Mouse (Mus musculus): ENCODE results near the gene Dnaja3.

- TF ChIP-seq CTCF (IDR thresholded peaks at IDR 0.05; ENCODE audit: control insufficient read depth, insufficient read depth, insufficient read length), result no peak
- TF ChIP-seq MYOG (IDR thresholded peaks at IDR 0.05; ENCODE audit: control insufficient read depth, extremely low read depth, insufficient read length), result no peak
- TF ChIP-seq USF1 (IDR thresholded peaks at IDR 0.05; ENCODE audit: low read depth), result no peak
- TF ChIP-seq MAX (IDR thresholded peaks at IDR 0.05), result no peak
- no peak for TF ChIP-seq FOSL1 (IDR thresholded peaks at IDR 0.05; ENCODE audit: insufficient read depth, low read length, poor library complexity, severe bottlenecking)
- TF ChIP-seq CEBPB (IDR thresholded peaks at IDR 0.05; ENCODE audit: low read depth), result no peak
- TF ChIP-seq MYOD1 (IDR thresholded peaks at IDR 0.05; ENCODE audit: control insufficient read depth, insufficient read length, low read depth), result no peak
Observed at GRCm38 (mm10) chr16:4640267-4641005, 647 bp downstream of the Dnaja3 start.

Data from C2C12 (cell line).